Mouse (Mus musculus) spleen, adult 2 months (tissue): ENCODE data around the gene Tmem40.

Source experiments
- CTCF ChIP-seq: fragments of 200-500 bp; IDR thresholded peaks from 2 replicates; pipeline ENCODE4 v1.5.1; 2011; ENCODE audit warnings: mild to moderate bottlenecking, inconsistent platforms; ENCODE audit not compliant: insufficient read depth, insufficient read length, insufficient replicate concordance; ENCODE audit errors: extremely low read depth
- POLR2A ChIP-seq: fragments of 200-500 bp; IDR thresholded peaks from 2 replicates; pipeline ENCODE4 v1.6.1; 2011; ENCODE audit warnings: low read depth, low read length, inconsistent platforms

DNA sequence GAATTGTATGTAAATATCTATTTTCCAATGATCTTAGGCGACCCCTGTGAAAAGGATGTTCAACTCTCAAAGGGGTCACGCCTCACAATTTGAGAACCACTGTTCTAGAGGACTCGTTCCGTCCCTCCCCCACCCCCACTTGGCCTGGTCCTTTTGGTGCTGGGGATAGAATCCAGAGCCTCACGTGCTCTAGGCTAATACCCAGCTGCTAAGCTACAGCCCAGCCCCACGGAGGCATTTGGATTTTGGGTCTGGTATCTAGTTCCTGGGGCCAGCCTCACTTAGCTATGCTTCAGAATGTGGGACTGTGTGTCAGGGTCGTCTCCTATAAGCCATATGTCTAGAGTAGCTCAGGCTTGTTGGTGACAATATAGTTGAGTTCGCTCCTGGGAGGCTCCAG, 49.4 kb upstream of the Tmem40 start:
- no peak for TF ChIP-seq CTCF
- TF ChIP-seq POLR2A = no peak
